16 mouse cellular contexts compared by ENCODE assay signal in the genomic region with DNA sequence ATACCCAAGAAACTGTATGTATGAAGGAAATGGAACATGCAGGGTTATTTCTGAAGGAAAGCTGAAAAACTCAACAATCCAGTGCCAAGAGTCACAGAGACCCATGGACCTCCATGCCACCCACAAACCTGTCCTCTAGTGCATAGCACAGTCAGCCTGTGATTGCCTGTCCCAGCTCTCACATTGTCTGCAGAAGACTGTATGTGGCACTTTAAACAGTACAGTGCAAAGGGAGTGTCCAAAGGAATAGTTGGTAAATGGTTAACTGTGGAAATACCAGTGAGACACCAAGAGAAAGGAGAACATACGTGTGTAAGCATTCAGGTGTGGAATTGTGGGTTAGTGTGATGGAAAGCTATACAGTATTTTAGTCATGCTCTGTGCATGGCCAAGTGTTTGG.
DNase-seq lines count a peak whose midpoint lies in the region; ATAC-seq and TF ChIP-seq lines count a peak whose summit lies in the region.
"Had no signal": no experiment of that assay in that cellular context is flagged by ENCODE, and none has a peak within 500 bp of the region (broad histone marks: within the 10 kb centered on the region; RNA-seq: fewer than 3 reads in every experiment).

No protein-coding gene starts in this region.

- no peak for TF ChIP-seq CTCF in stomach, postnatal 0 days (IDR thresholded peaks at IDR 0.05; ENCODE audit: low read depth)

- no peak overlapping the region for H3K4me2 ChIP-seq in kidney, embryonic 16.5 days (replicated peaks; ENCODE audit: low read depth, low read length)
- no peak overlapping the region for H3K4me2 ChIP-seq in stomach, embryonic 16.5 days (ENCODE audit: low read depth, low read length)
- H3K4me2 ChIP-seq in stomach, postnatal 0 days (replicated peaks; ENCODE audit: low read depth), result no peak overlapping the region
- H3K4me2 ChIP-seq in liver, embryonic 15.5 days, result no peak overlapping the region
- H3K4me2 ChIP-seq: forebrain, embryonic 13.5 days; heart, embryonic 13.5 days had no signal

- H3K27me3 ChIP-seq in kidney, embryonic 16.5 days (ENCODE audit: insufficient read depth, low read length), result no peaks in the 10 kb centered on the region
- H3K27me3 ChIP-seq in stomach, embryonic 16.5 days (ENCODE audit: control insufficient read depth, insufficient read depth, low read length), result no peaks in the 10 kb centered on the region
- no peaks in the 10 kb centered on the region for H3K27me3 ChIP-seq in stomach, postnatal 0 days (ENCODE audit: control insufficient read depth, insufficient read depth, low read length)
- no peaks in the 10 kb centered on the region for H3K27me3 ChIP-seq in liver, embryonic 15.5 days
- H3K27me3 ChIP-seq: forebrain, embryonic 13.5 days; heart, embryonic 13.5 days had no signal

- H3K27ac ChIP-seq in kidney, embryonic 16.5 days (ENCODE audit: low read length), result no peak overlapping the region
- no peak overlapping the region for H3K27ac ChIP-seq in stomach, embryonic 16.5 days (ENCODE audit: low read length)
- H3K27ac ChIP-seq in stomach, postnatal 0 days (replicated peaks), result no peak overlapping the region
- no peak overlapping the region for H3K27ac ChIP-seq in liver, embryonic 15.5 days (replicated peaks)
- H3K27ac ChIP-seq: embryonic facial prominence, embryonic 10.5 days; forebrain, embryonic 13.5 days; heart, embryonic 13.5 days had no signal

- no peak overlapping the region for H3K4me3 ChIP-seq in kidney, embryonic 16.5 days (ENCODE audit: low read length)
- H3K4me3 ChIP-seq in stomach, embryonic 16.5 days (replicated peaks; ENCODE audit: low read length), result no peak overlapping the region
- H3K4me3 ChIP-seq in stomach, postnatal 0 days (ENCODE audit: low read depth, low read length), result no peak overlapping the region
- H3K4me3 ChIP-seq in liver, embryonic 15.5 days (replicated peaks), result no peak overlapping the region
- H3K4me3 ChIP-seq: embryonic facial prominence, embryonic 10.5 days; forebrain, embryonic 13.5 days; heart, embryonic 13.5 days had no signal

- no peak for TF ChIP-seq EP300 in stomach, postnatal 0 days (optimal IDR thresholded peaks at IDR 0.05)

- no peaks in the 10 kb centered on the region for H3K4me1 ChIP-seq in kidney, embryonic 16.5 days (ENCODE audit: insufficient read depth, low read length)
- no peaks in the 10 kb centered on the region for H3K4me1 ChIP-seq in stomach, embryonic 16.5 days (ENCODE audit: control insufficient read depth, insufficient read depth, low read length)
- H3K4me1 ChIP-seq in stomach, postnatal 0 days (replicated peaks; ENCODE audit: control insufficient read depth, insufficient read depth), result no peaks in the 10 kb centered on the region
- no peaks in the 10 kb centered on the region for H3K4me1 ChIP-seq in liver, embryonic 15.5 days (replicated peaks)
- H3K4me1 ChIP-seq: embryonic facial prominence, embryonic 10.5 days; forebrain, embryonic 13.5 days; heart, embryonic 13.5 days had no signal

- no peaks in the 10 kb centered on the region for H3K36me3 ChIP-seq in kidney, embryonic 16.5 days (ENCODE audit: insufficient read depth, low read length)
- H3K36me3 ChIP-seq in stomach, embryonic 16.5 days (ENCODE audit: control insufficient read depth, insufficient read depth, low read length), result no peaks in the 10 kb centered on the region
- no peaks in the 10 kb centered on the region for H3K36me3 ChIP-seq in stomach, postnatal 0 days (ENCODE audit: control insufficient read depth, insufficient read depth, low read length)
- no peaks in the 10 kb centered on the region for H3K36me3 ChIP-seq in liver, embryonic 15.5 days (replicated peaks)
- H3K36me3 ChIP-seq: embryonic facial prominence, embryonic 10.5 days; heart, embryonic 13.5 days had no signal

- no peak for DNase-seq in kidney, postnatal 10 days
- no peak for DNase-seq in stomach, postnatal 0 days (ENCODE audit: low spot score)
- no peak for DNase-seq in thymus, postnatal 10 days (ENCODE audit: low spot score in 2 of 2)
- DNase-seq: adrenal gland, adult 2 months; adrenal gland, postnatal 25 days; cerebellum, adult 2 months; cerebellum, postnatal 10 days; forebrain, postnatal 0 days; gastrocnemius, postnatal 25 days; heart, postnatal 36 days had no signal

- no peak overlapping the region for H3K9ac ChIP-seq in kidney, embryonic 16.5 days (replicated peaks; ENCODE audit: low read length)
- H3K9ac ChIP-seq in stomach, embryonic 16.5 days (ENCODE audit: low read length), result no peak overlapping the region
- H3K9ac ChIP-seq in stomach, postnatal 0 days (ENCODE audit: low read length), result no peak overlapping the region
- H3K9ac ChIP-seq in liver, embryonic 15.5 days, result no peak overlapping the region
- H3K9ac ChIP-seq: forebrain, embryonic 13.5 days; forebrain, postnatal 0 days; heart, embryonic 13.5 days had no signal

- 47% methylated on average over 1 of the region's 1 CpGs for WGBS in kidney, embryonic 16.5 days
- WGBS in stomach, embryonic 16.5 days, result 44% methylated on average over 1 of the region's 1 CpGs
- 36% methylated on average over 1 of the region's 1 CpGs for WGBS in stomach, postnatal 0 days
- 41% methylated on average over 1 of the region's 1 CpGs for WGBS in liver, embryonic 15.5 days (ENCODE audit: insufficient replicate concordance)

- no peaks in the 10 kb centered on the region for H3K9me3 ChIP-seq in kidney, embryonic 16.5 days (ENCODE audit: low read length)
- no peaks in the 10 kb centered on the region for H3K9me3 ChIP-seq in stomach, embryonic 16.5 days (replicated peaks; ENCODE audit: control insufficient read depth, low read length)
- no peaks in the 10 kb centered on the region for H3K9me3 ChIP-seq in stomach, postnatal 0 days (ENCODE audit: control insufficient read depth, low read length)
- H3K9me3 ChIP-seq in liver, embryonic 15.5 days (replicated peaks), result no peaks in the 10 kb centered on the region
- H3K9me3 ChIP-seq: embryonic facial prominence, embryonic 10.5 days; forebrain, embryonic 13.5 days; heart, embryonic 13.5 days had no signal

- ATAC-seq in kidney, embryonic 16.5 days (ENCODE audit: low FRiP score, low TSS enrichment), result 0 out of 2 replicates have a peak, but pooled peaks have one; percentile 57
- ATAC-seq in stomach, embryonic 16.5 days (ENCODE audit: insufficient read depth, low FRiP score), result peak; percentile 47; the same call in 1 of the 2 replicates
- no peak for ATAC-seq in stomach, postnatal 0 days (ENCODE audit: low FRiP score, low TSS enrichment)
- peak; percentile 52 for ATAC-seq in liver, embryonic 15.5 days (ENCODE audit: insufficient read depth)
- ATAC-seq: forebrain, embryonic 13.5 days; forebrain, postnatal 0 days had no signal
